Mouse (Mus musculus) limb, embryonic 10.5 days (tissue): ENCODE results near the gene Sbf2. TPM values are rescaled to one million over a fixed set of nuclear protein-coding genes. Genes with fewer than 3 reads are reported as not detected.
"Not testable (repeated sequence)": the region's sequence is repeated elsewhere in the genome, so short reads cannot be mapped to it uniquely, and the experiment has no call there.

Experiments used
- DNase-seq: peaks from one replicate; pipeline ENCODE4 v3.0.0-alpha.2; 2017; ENCODE audit warnings: low spot score
- H3K27ac ChIP-seq: fragments of 300-500 bp; sonication (generic); 2 replicates; pipeline ENCODE4 v1.5.1; 2016; ENCODE audit warnings: mild to moderate bottlenecking
- H3K27me3 ChIP-seq: fragments of 300-500 bp; sonication (generic); 2 replicates; pipeline ENCODE4 v1.6.1; 2016; ENCODE audit warnings: low read depth, mild to moderate bottlenecking; ENCODE audit not compliant: poor library complexity, severe bottlenecking
- H3K36me3 ChIP-seq: fragments of 300-500 bp; sonication (generic); 2 replicates; pipeline ENCODE4 v1.6.1; 2016; ENCODE audit warnings: mild to moderate bottlenecking, moderate library complexity
- H3K4me1 ChIP-seq: fragments of 300-500 bp; sonication (generic); 2 replicates; pipeline ENCODE4 v1.6.1; 2016
- H3K4me3 ChIP-seq: fragments of 300-500 bp; sonication (generic); 2 replicates; pipeline ENCODE4 v1.5.1; 2016; ENCODE audit warnings: mild to moderate bottlenecking, moderate library complexity
- H3K9me3 ChIP-seq: fragments of 300-500 bp; sonication (generic); replicated peaks from 2 replicates; pipeline ENCODE4 v1.6.1; 2016; ENCODE audit warnings: mild to moderate bottlenecking
- WGBS: fragments of 180-500 bp; shearing (Covaris S2); methylation state at CpG from one replicate; pipeline ENCODE4 v1.1.7; 2016; 5-methylcytosine and 5-hydroxymethylcytosine counted together
- polyA plus RNA-seq: library from polyadenylated mRNA; unstranded; fragments of >200 nt; fragmentation: Nextera tagmentation; extraction: Ambion mirVana; gene quantifications from 2 replicates; pipeline ENCODE4 v1.2.1, GENCODE M21; 2016

The Sbf2 gene
- polyA plus RNA-seq, 1 experiment from 2014 or later, result 28.7 TPM

GRCm38 (mm10) chr7:110645311-110645710, 30.6 kb upstream of the Sbf2 start:
- H3K27me3 ChIP-seq, result no peaks in the 10 kb centered on the region
- no peak overlapping the region for H3K27ac ChIP-seq
- H3K36me3 ChIP-seq, result no peaks in the 10 kb centered on the region
- H3K4me1 ChIP-seq, result peaks cover 25% of the 10 kb centered on the region
- no peak overlapping the region for H3K4me3 ChIP-seq
- peak; percentile 63 for DNase-seq
- 83% methylated on average over 5 of the region's 5 CpGs for WGBS
- H3K9me3 ChIP-seq, result no peaks in the 10 kb centered on the region

- not testable (repeated sequence) for H3K27me3 ChIP-seq, H3K27ac ChIP-seq, DNase-seq, H3K36me3 ChIP-seq, H3K4me3 ChIP-seq, H3K9me3 ChIP-seq
- H3K4me1 ChIP-seq, result peaks cover 40% of the 10 kb centered on the region
- 97% methylated on average over 3 of the region's 3 CpGs for WGBS
These were observed 25.2 kb upstream of the Sbf2 start for GRCm38 (mm10) chr7:110639958-110640357.

- H3K4me3 ChIP-seq, result no peak overlapping the region
- H3K9me3 ChIP-seq, result no peaks in the 10 kb centered on the region
- WGBS, result 85% methylated on average over 11 of the region's 11 CpGs
- no peaks in the 10 kb centered on the region for H3K27me3 ChIP-seq
- DNase-seq, result no peak
- H3K36me3 ChIP-seq, result no peaks in the 10 kb centered on the region
- H3K27ac ChIP-seq, result no peak overlapping the region
- peaks cover 40% of the 10 kb centered on the region for H3K4me1 ChIP-seq
These were observed 24.7 kb upstream of the Sbf2 start for GRCm38 (mm10) chr7:110639291-110639915.

- peaks cover 40% of the 10 kb centered on the region for H3K4me1 ChIP-seq
- 69% methylated on average over 17 of the region's 17 CpGs for WGBS
- no peak for DNase-seq
These were observed 23.8 kb upstream of the Sbf2 start for GRCm38 (mm10) chr7:110638305-110639110.

GRCm38 (mm10) chr7:110636559-110636958, 21.8 kb upstream of the Sbf2 start:
- Histone ChIP-seq H3K36me3 (no peaks in the 10 kb centered on the region), H3K9me3 (no peaks in the 10 kb centered on the region), H3K27ac (no peak overlapping the region), H3K4me3 (no peak overlapping the region), H3K4me1 (peaks cover 24% of the 10 kb centered on the region), H3K27me3 (peaks cover 10% of the 10 kb centered on the region)
- no peak for DNase-seq
- WGBS, result 51% methylated on average over 1 of the region's 1 CpGs

More at GRCm38 (mm10) chr7:110638305-110639110, 23.8 kb upstream of the Sbf2 start:
- H3K9me3 ChIP-seq, result no peaks in the 10 kb centered on the region
- H3K27ac ChIP-seq, result no peak overlapping the region
- H3K36me3 ChIP-seq, result no peaks in the 10 kb centered on the region
- no peaks in the 10 kb centered on the region for H3K27me3 ChIP-seq
- no peak overlapping the region for H3K4me3 ChIP-seq

DNA sequence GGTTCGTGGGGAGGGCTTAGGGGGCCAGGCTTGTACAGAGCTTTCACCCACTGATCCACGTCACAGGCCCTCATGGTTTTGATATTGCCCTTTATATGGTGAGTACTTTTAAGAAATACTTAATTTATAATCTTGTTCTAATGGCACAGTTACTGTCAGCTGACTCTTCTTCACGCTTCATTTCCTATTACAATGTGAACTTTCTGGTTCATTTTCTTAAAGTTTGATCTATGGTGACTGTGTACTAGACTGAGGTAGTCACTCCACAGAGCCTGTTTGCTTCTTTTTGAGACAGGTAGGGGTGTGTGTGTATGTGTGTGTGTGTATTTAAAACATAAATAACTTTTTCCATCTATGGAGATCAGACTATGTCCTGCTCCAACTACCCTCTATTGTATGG, 21.2 kb upstream of the Sbf2 start:
- no peaks in the 10 kb centered on the region for H3K9me3 ChIP-seq
- no peak for DNase-seq
- peaks cover 17% of the 10 kb centered on the region for H3K27me3 ChIP-seq
- WGBS, result 85% methylated on average over 3 of the region's 3 CpGs
- H3K4me3 ChIP-seq, result no peak overlapping the region
- peaks cover 19% of the 10 kb centered on the region for H3K4me1 ChIP-seq
- no peak overlapping the region for H3K27ac ChIP-seq
- no peaks in the 10 kb centered on the region for H3K36me3 ChIP-seq

DNA sequence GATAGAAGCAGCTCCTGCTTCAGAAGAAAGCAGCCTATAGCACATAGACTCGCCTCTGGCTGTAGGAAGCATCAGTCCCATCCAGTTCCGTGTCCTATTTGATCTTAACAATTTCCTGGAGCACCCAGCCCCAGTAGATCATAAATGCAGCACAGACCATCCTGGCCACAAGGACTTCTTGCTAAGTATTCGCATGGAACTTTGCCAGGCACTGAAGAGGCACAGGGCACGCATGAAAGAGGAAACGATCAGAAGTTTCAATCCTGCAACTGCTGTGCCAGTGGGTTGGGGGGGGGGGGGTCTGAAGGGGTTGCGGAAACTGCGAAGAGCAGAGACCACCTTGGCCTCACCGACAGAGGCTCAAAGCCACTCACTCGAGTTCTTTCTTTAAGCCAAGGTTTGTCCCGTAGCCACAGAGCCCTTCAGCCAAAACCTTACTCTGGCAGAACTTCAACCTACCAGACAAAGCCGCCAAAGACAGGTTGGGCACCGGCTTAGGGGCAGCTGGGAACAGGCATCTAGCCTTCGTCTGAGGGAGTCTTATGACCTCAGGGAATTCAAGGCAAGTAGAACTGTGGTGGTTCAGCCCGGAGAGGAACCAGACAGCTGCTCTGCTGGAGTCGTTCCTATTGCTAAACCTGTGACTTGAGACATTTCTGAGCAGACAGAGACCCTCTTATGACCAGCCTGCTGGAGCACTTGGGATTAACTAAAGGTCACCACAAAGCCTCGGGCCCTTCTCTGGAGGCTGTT, 16.6 kb upstream of the Sbf2 start:
- Histone ChIP-seq H3K9me3 (no peaks in the 10 kb centered on the region), H3K36me3 (no peaks in the 10 kb centered on the region), H3K4me1 (peaks cover 43% of the 10 kb centered on the region), H3K27ac (peak overlapping the region; percentile 82; the same call in 1 of the 2 replicates), H3K4me3 (no peak overlapping the region), H3K27me3 (peaks cover 61% of the 10 kb centered on the region)
- no peak for DNase-seq
- WGBS, result 84% methylated on average over 16 of the region's 16 CpGs

GRCm38 (mm10) chr7:110629892-110630666, 15.4 kb upstream of the Sbf2 start:
- Histone ChIP-seq H3K27me3 (peaks cover 73% of the 10 kb centered on the region), H3K9me3 (no peaks in the 10 kb centered on the region), H3K4me3 (peak overlapping the region; percentile 59), H3K36me3 (no peaks in the 10 kb centered on the region), H3K27ac (peak overlapping the region; percentile 82), H3K4me1 (peaks cover 52% of the 10 kb centered on the region)
- DNase-seq, result peak; percentile 95
- 1% methylated on average over 36 of the region's 36 CpGs for WGBS

GRCm38 (mm10) chr7:110628611-110629354, 14.1 kb upstream of the Sbf2 start:
- peak overlapping the region; percentile 56 for H3K27ac ChIP-seq
- H3K36me3 ChIP-seq, result no peaks in the 10 kb centered on the region
- WGBS, result 1% methylated on average over 33 of the region's 33 CpGs
- peaks cover 86% of the 10 kb centered on the region for H3K27me3 ChIP-seq
- H3K4me3 ChIP-seq, result peak overlapping the region; percentile 53
- peaks cover 52% of the 10 kb centered on the region for H3K4me1 ChIP-seq
- H3K9me3 ChIP-seq, result no peaks in the 10 kb centered on the region
- DNase-seq, result peak; percentile 72

GRCm38 (mm10) chr7:110628273-110628600, 13.5 kb upstream of the Sbf2 start:
- Histone ChIP-seq H3K4me1 (peaks cover 52% of the 10 kb centered on the region), H3K36me3 (no peaks in the 10 kb centered on the region), H3K27me3 (peaks cover 88% of the 10 kb centered on the region), H3K4me3 (peak overlapping the region; percentile 53), H3K27ac (0 out of 2 replicates have a peak overlapping the region, but pooled peaks have one; percentile 56), H3K9me3 (no peaks in the 10 kb centered on the region)
- no peak for DNase-seq
- WGBS, result 2% methylated on average over 11 of the region's 11 CpGs

DNA sequence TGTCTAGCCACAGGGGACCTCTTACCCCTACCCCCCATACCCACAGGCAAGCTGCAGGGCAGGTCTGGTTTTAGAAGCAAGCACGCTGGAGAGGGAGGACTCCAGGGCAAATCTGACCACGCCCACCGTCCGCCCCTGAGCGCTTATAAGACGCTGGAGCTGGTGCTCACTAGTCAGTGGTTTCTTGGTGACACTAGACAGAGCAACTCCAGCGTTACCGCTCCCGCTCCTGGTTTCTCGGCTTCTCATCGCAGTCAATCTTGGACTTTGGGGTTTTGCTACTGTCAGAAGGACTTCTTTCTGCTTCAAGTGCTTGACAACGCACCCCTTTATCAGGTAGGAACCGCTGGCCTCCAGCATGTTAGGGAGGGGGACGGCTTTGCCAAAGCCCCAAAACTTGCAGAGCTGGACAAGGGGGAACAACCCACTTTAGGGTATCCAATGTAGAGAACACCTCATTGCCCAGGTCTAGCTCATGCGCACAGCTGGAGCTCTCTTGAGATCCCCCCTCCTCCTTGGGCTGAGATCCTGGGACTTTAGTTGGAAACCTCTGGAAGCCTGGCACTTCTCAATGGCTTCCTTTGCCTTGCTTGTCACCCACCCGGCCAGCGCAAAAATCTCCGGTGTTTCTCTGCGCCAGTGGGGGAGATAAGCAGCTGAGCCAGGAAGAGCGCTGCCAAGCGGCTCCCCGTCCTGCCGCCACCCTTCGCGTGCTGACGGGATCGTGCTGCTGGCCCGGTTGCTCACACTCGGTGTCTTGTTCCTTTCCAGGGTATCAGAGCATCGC, 13.0 kb upstream of the Sbf2 start, which contains the start of gene Adm:
Adm (plus strand) TSS at position 176 of the 787 bp plus-strand sequence.
- peak; percentile 82 for DNase-seq
- WGBS, result 1% methylated on average over 30 of the region's 30 CpGs
- Histone ChIP-seq H3K9me3 (no peaks in the 10 kb centered on the region), H3K4me3 (peak within 1 kb of the TSS; percentile 53), H3K4me1 (peaks cover 56% of the 10 kb centered on the region), H3K27ac (peak within 1 kb of the TSS; percentile 56; the same call in 1 of the 2 replicates), H3K27me3 (peaks cover 88% of the 10 kb centered on the region), H3K36me3 (no peaks in the 10 kb centered on the region)
